Mouse (Mus musculus): ENCODE results near the gene Zfp760.
"Not testable (repeated sequence)": the region's sequence is repeated elsewhere in the genome, so short reads cannot be mapped to it uniquely, and the experiment has no call there.

Zfp760 gene

DNA sequence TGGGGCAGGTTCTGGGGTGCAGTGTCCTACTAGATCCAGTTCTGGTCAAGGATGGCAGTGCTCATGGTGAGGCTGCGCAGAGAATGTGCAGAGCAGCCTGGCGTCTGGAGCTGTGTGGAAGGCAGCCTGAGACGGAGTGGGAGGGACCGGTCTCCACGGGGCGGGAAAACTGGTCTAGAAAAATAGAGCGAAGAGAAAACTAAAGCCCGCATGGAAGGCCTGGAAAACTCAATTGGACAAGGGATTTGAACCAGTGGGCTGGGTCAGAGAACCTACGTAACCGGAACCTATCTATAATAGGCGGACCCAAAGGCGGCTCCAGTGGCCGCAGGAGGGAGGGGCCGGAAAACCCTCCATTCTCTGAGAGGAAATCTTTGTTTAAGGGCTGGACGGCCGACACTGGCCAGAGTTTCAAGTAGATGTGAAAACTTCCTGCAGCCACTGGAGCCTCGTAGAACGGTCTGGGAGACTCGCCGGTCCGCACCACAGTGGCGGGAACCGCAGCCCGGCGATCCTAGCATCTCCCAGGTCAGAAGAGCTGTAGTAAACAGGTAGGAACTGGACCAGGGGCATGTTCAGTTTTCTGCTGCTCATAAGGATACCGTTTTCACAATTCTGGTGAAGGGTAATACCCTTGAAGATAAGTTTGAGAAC is at the start of gene Zfp760:
Gene Zfp760, plus strand, starts transcription at position 399 of the 654 bp plus-strand sequence.
- peak; percentile 29 for DNase-seq (ENCODE audit: low spot score)

- DNase-seq (ENCODE audit: low spot score), result not testable (repeated sequence)
Measured at GRCm38 (mm10) chr17:21678826-21679225, 28.7 kb upstream of the Zfp760 start.

- peak; percentile 96 for DNase-seq (ENCODE audit: low spot score)
Measured at GRCm38 (mm10) chr17:21679273-21680018, 28.1 kb upstream of the Zfp760 start.

GRCm38 (mm10) chr17:21680019-21680376 is 27.5 kb upstream of the Zfp760 start:
- DNase-seq (ENCODE audit: low spot score), result not testable (repeated sequence)

- DNase-seq (ENCODE audit: low spot score), result no peak
Measured at GRCm38 (mm10) chr17:21691560-21691959, 16.0 kb upstream of the Zfp760 start, which contains the start of gene Gm10226. Gene Gm10226, plus strand, starts transcription at chr17:21691860.

DNA sequence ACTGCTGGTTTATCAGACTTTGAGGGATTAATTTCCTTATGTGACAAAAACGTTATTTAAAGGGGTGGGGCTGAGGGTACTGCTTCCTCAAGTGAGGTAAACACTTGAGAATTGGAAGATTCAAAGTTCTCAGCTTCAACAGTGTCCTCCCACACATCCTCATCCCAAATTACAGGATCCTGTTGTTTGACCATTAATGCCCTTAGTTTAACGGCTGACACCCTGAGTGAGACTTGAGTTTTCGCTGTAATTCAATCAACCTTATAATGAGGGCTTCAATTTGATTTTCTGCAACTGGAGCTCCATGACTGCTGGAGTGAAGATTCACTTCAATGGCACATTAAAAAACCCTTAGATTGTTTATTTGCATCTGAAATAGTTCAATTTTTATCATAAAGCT is 14.2 kb upstream of the Zfp760 start:
- DNase-seq (ENCODE audit: low spot score), result no peak

- DNase-seq (ENCODE audit: low spot score), result no peak
Measured at GRCm38 (mm10) chr17:21696073-21696472, 11.5 kb upstream of the Zfp760 start.

DNA sequence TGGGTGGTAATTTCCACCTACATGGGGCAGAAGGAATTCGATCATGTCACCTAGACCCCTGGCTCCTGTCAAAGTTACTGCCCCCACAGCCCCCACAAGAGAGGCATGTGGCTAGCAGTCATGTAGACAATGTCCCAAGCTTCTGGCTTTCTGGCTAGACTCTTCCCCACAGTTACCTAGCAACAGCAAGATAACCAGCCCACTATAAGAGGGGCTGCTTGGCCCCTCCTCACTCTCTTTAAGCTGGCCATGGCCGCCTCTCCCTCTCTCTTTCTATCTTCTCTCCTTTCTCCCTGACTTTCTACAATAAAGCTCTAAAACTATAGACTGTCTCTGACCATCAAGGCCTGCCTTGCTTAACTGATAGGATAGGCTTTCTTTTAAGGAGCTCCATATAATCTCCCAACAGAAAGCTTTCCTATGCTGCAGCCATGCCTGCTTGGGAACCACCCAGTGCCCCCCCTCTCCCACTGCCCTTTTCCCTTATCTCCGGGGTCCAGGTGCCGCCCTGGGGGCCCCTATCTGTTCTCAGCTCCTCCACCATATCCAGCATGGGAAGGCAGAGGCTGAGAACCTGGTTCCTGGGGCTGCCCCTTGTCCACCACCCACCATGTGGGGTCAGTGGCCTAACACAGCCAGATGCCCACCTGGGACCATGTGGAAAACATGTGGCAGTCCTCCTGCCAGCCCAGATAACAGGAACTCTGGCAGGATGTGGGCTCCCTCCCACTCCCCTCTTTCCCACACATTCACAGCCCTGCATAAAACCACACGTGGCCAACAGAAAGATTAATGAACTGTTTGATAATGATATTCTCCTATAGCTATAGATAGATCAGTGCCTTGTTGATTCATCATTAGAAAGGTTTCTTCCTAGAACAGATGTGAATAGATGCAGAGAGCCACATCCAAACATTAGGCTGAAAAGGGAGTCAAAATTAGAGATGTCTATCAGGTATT is 5.0 kb upstream of the Zfp760 start:
- no peak for DNase-seq (ENCODE audit: low spot score)

DNA sequence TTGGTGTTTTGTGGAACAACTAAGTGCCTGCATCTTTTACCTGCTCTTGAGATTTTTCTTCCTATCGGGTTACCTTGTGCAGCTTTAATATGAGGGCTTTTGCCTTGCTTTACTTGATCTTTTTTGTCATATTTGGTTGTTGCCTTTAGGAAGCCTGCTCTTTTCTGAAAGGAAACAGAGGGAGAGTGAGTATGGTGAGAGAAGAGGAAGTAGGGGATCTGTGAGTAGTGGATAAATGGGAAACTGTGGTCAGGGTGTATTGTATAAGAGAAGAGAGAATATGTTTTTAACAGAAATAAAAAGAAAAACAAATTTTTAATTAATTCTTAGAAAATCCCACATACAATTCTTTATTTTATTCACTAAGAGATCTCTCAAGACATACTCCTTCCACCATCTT is 4.1 kb upstream of the Zfp760 start:
- DNase-seq (ENCODE audit: low spot score), result no peak

DNA sequence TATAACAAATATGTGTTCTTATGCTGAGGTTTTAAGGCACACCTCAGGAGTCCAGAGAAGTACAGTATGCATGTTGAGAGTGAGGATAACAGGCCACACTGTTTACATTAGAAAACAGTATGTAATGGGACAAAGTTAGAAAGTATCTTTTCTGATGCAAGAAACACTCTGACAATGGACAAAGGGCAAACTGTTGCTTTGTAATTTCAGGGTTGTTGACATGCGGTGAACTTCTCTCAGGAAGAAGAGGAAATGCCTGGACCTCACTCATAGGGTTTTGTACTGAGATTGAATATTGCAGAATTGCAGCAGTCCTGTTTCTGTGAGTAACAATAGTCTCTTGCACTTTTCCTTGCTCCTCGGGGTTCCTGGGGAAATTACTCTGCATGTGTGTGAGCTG is 860 bp downstream of the Zfp760 start:
- DNase-seq (ENCODE audit: low spot score), result no peak

DNA sequence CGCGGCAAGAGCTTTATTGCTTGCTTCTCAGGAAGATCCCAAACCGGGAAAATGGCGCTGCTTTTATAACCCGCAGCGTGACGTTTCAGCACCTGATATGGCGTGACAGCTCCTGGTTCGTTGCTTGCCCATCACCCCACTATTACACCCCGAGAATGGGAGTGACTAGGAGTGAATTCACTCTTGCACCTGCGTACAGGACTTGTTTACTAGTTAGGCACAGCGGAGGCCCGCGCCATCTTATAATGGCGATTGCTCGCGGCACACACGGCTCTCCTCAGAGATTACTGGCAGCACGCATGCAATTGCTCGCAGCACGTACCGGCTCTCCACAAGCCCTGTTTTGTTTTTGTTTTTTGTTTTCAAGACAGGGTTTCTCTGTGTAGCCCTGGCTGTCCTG is 23.0 kb downstream of the Zfp760 start, which contains the start of gene Zfp229:
Gene Zfp229, plus strand, starts transcription at position 301 of the 400 bp plus-strand sequence.
- DNase-seq (ENCODE audit: low spot score), result not testable (repeated sequence)

DNA sequence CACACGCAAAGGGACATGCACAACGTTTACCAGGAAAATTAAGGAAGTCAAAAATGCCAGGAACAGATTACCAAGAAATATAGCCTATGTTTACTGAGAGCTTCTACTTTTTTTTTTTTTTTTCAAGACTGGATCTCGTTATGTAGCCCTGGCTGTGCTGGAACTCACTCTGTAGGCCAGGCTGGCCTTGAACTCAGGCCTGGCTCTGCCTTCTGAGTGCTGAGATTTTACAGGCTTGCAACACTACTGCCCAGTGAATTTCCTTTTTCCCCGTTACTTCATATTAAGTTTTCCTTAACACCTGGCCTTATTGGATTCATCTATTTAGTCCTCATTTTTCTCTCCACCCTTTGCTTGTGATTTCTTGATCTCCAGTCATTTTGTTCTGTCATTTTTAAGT is 25.5 kb downstream of the Zfp760 start:
- DNase-seq (ENCODE audit: low spot score), result no peak

GRCm38 (mm10) chr17:21733529-21734031 is 26.0 kb downstream of the Zfp760 start:
- DNase-seq (ENCODE audit: low spot score), result peak; percentile 55

- DNase-seq (ENCODE audit: low spot score), result no peak
Measured at GRCm38 (mm10) chr17:21752791-21753190, 45.2 kb downstream of the Zfp760 start.

DNA sequence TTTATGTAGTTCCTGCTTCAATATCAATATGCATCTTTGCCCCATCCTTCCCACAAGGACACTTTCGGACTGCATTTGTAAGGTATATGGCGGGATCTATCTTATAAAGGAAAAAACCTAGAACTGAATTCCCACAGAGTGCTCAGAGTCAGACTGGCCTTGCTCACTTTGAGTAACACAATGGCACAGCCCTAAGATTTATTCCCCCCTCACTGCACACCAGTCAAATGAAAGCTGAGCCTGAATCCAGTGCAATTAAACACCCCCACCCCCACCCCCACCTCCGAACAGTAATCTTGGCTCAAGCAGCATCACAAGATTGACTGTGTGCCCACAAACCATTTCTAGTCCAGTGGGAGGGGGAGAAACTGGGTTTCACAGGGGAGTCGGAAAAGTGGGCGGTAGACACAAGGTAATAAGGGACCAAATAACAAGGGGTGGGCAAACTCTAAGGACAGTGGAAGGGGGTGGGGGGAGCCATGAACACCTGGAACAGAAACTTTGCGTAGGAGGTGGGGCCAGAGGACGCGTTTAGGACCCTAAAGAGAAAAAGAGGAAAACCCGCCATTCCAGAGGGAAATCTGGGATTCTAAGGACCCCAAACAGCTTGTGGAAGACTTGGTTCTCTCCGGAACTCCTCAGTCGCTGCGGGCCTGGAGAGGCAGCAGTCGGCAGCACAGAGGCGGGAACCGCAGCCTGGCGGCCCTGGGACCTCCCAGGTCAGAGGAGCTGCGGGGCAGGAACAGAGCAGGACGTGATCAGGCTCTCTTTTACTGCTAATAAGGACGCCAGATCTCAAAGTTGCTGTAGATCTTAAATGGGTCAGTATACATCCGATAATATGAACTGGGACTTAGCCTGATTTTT is 46.0 kb downstream of the Zfp760 start:
- no peak for DNase-seq (ENCODE audit: low spot score)

DNA sequence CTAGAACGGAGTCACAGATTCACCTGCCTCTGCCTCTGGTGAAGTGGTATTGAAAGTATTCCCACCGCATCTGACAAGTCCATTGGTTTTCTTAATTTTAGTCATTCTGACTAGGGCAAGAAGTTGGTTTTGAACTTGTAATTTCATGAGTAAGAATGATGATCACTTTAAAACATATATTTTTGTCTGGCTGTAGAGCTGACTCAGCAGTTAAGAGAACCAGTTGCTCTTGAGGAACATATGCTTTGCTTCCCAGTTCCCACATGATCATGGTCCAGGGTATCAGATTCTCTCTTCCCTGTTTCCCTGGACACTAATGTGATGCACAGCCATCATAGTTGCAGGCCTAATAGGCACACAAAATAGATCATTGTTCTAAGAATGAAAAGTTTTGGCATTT is 62.8 kb downstream of the Zfp760 start:
- DNase-seq (ENCODE audit: low spot score), result no peak
